Mouse (Mus musculus) gastrocnemius, postnatal 25 days (tissue): ENCODE measurements at regions not wholly inside any gene's neighbourhood (a gene's known extent, or its start where the extent isn't known, plus 50 kb on each side); places are given as distances from the start of the nearest gene placed in this dataset.

ENCODE experiments used
- DNase-seq: peaks from one replicate; pipeline ENCODE4 v3.0.0; 2022

DNA sequence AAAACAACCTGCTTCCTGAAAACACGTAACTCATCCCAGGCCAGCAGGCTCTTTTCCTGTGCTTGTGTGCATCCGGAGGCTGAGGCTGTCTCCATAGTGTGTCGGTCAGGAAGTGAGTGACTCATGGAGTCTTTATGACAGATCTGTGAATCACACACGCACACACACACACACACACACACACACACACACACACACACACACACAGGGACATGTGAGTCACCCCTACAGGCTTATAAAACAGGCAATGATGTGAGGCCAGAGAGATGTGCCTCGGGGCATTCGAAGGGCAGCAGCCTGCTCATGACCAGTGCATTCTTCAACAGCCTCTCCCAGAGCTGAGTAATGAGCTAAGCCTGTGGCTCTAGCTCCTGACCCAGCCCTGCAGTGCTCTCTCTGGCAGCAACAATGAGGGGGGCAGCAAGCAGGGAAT is 97.5 kb upstream of the Dlx2 start:
- no peak for DNase-seq

DNA sequence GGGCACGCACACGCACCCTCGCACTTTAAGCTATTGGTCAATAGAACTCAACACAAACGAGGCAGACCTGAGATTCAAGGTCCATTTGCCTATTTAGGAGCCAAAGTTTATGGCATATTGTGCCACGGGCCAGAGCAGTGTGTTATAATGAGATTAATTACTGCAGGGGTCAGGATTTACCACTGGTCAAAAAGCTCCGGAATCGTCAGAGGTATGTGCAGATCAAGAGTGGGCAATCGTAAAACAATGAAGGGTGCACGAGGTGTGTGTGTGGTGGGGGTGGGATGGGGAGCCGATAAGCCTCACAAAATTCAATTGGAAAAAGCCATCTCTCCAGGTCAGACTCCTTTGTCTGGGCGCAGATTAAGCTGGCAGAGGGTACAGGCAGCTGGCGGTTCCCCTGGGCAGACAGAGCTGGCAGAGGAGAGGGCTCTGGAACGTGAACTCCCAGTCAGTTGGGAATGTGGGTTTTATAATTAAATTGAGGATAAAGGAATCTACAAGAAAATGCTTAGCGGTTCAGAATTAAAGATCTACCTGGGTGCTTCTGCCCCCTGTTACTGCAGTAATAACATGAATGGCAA is 97.4 kb upstream of the Itga6 start:
- no peak for DNase-seq

DNA sequence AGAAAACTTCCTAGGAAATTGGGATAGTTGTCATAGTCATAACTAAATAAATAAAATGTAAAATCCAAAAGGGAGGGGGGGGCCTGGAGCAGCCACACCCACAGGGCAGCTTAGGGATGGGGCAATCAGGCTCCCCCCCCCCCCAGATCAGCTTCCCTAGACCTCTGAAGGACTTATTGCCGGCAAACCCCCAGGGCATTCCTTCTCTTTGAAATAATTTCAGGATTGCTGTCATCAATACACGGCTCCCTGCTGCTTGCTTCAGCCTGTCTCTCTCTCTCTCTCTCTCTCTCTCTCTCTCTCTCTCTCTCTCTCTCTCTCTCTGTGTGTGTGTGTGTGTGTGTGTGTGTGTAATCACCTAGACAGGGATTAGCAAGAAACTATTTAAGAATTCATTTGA is 93.8 kb upstream of the Itga6 start:
- no peak for DNase-seq

DNA sequence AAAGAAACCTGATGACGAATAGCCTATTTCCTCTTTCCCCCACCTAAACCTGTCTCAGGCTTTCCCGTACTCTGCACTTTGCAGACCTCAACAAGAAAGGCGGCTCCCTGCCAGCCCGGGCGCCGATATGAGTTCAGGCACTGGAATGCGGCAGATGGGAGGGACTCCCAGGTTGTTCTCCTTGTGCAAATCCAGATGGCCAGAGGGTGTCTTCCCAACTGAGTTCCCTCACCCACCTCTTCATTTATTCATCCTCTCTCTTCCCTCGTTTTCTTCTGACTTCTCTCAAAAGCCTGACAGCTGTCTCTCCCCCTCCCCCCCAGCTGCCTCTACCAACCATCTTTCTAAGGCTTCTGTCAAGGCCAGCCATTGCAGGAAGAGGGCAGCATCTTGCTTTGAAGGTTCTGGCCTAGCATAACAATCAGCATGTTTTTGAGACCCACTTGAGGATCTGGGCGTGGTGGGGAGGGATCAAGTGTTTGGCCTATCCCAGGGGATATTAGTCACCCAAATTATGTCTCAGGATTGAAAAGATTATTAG is 93.1 kb upstream of the Itga6 start:
- DNase-seq, result peak; percentile 21

DNA sequence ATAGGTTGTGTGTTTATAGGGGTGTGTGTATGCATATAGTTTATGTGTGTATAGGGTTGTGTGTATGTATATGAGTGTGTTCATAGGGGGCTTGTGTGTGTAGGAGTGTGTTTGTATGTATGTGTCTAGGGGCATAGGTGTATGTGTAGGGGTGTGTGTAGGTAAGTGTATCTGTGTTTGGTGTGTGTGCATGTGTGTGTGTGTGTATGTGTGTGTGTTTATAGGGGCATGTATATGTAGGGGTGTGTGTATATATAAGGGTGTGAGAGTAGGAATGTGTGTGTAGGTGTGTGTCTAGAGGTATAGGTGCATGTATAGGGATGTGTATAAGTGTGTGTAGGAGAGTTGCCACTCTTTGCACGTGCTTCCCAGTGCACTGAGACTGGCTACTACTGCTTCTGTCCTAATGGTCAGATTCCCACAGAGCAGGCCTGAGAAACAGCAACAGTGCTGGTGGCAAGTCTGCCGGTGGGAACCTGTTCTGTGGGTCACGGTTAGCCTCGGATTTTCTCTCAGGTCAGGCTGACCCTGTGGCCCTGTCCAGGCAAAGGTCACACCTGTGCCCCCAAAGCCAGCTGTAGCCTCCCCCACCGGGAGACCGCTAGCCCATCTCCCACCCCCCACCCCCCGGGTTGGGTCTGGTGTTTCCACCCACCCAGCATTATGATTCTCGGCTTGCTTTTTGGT is 90.5 kb upstream of the Itga6 start:
- no peak for DNase-seq

DNA sequence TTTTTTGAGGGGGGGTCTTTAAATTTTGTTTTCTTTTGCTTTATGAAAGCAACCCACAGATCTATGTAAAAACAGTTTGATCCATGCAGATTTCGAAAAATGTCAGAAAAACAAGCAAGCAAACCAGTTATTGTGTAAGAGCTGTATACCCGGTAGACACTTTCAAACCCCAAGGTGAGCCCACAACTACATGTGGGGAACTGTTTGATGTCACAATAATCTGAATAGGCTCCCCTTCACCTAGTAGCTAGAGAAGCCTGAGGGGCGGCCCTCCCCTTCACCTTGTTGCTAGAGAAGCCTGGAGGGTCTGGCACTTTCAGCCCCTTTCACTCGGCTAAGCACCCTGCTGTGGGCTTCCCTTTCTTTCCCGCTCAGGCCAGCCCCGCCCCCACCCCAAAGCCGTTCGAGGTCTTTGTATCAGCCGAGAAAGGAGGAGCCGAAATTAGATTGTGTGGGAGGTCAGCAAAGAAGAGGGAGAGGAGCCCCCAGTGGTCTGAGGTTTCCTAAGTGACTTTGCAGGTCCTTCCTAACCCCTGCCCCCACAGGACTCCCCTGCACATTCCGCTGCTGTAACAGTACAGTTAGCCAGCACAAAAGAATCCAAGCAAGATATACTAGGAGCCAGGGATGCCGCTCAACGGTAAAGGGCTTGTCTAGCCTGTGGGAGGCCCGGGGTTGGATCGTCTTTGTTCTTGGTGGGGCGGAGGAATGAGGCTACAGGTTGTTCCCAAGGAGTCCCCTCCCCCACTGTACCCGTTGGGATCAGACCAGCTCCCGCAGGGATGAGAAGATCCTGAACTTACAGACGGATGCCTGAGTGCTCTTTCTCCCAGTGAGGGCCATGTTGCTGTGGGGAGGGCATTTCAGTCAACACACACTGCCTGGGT is 89.7 kb upstream of the Itga6 start:
- no peak for DNase-seq

DNA sequence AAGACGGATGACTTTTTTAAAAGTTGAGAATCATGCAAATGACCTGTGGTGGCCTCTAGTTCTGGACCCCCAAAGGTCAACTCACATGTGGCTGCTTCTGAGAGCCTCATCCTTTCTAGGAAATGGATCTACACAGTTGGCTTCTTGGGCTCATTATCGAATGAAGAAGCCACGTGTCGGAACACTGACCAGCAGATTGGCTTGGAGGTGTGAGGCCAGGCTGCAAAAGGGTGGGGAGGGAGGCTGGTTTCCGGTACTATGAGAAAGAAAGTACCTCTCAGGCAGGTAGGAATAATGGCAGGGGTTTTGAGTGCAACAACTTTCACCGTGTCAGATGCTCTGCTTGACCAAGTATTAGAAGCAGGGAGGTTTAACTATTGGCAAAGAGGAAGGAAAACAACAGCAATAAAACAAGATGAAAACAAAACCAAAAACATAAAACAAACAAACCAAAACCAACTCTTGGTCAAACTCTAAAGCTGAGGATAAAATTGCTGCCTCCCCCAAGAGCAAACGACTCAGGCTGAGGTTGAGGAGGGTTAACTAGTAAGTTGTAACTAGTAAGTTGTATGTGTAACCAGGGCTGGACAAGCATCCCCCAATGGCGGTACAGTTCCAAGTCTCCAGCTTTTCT is 88.7 kb upstream of the Itga6 start:
- DNase-seq, result no peak

DNA sequence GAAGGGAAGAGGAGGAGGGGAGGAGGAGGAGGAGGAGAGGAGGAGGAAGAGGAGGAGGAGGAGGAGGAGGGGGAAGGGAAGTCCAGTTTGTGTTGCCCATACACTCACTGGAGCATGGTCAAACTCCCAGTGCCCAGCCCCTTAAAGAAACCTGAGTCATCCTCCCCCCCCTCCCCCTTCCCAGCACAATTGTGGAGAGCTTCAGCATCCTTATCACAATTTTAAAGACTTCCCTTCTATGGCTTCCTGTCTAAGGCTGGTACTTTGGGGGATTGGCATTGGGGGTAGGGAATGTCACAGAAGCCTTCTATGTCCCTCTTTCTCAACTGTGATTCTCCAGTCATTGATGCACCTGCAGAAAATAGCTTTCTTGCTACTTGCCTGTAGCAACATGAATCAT is 84.0 kb upstream of the Itga6 start:
- no peak for DNase-seq

DNA sequence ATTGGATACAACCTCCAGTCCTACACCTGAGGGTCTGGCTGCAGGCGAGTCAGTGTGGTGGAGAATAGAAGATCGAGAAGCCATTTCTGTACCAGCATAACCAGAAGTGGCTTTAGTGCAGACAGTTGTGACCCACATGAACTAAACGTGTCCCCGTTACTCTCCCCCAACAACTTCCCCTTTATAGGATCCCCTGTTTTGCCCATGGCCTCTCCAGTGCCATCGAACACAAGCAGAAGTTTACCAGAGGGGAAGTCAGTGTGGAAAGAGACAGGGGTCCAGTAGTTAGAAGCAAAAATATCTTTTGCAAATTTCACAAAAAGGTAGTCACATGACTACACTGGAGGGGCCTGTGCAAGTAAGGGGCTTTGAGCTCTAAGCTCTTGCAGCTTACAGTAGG is 83.4 kb upstream of the Itga6 start:
- DNase-seq, result no peak

DNA sequence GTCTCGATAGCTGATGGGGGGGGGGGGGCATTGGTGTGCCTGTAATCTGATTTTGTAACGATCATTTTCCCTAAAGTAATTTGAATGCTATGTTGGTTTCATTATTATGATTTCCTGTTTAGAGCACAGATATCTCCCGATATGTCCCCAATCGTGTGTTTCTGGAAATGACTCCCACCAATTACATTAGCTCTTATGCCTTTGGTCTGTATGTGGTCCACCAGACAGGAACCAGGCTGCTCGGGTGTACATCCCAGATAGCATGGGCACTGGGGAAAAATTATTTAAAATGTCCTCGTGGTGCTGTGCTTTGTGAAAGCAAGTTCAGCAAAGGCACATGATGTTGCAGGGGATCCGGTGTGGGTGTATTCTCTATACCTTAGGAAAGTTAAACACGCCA is 82.0 kb upstream of the Itga6 start:
- no peak for DNase-seq

DNA sequence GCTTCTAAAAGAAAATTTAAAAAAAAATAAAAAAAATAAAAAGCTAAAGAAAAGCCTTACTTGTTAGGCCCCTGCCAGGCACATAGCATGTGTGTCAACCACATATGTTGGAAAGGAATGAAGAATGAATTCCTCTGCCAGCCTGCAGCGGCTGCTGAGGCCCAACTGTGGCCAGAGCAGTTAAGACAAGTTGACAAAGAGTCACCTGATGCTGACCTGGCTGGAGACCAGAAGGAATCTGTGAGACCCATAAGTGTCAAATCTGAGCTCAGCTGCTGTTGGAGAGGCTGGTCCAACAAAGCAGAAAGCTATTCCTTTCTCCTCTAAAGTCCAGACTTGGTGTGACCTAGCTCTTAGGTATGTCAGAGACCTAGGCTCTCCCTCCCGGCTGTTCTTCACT is 78.5 kb upstream of the Itga6 start:
- DNase-seq, result no peak

DNA sequence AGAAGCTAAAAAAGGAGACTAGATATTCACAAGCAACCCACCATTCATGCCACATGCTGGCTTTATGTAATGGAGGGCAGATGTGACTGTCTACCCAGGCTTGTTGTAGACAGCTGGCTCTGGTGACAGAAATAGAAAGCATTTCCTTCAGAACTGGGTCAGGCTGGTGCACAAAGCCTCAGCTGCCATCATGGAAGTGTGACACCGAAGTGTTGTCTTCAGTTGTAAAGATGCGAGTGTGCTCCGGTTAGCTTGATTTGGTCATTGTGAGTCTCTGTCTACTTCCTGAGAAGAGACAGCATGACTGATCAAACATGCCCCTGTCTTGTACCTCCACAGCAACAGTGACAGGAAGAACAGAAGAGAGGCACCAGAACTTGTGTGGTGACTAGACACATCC is 77.7 kb upstream of the Itga6 start:
- no peak for DNase-seq

DNA sequence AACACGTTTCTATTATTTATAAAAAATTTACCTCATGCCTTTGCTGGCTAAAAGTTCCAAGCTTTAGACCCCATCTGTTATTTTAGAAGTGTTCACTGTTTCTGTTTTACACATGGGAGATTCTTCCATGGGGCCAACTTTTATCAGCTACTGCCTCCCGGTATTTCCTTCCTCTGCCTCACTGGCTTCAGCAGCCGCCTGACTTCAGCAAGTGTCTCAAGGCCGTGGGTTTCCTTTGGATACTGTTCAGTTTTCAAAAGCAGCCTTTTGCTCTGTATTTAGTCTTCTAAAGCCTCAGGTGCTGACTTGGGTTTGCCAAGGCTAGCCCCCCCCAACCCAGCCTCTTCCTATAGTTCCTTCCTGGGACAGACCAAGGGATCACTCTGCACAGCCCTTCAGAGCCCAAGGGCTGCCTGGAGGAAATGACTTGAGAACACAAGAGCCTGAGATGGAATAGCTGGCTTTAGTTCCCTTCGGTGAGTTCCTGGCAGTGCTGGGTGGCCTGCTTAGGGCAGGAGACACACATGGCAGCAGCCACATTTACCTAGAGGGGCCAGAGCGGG is 75.1 kb upstream of the Itga6 start:
- DNase-seq, result no peak

DNA sequence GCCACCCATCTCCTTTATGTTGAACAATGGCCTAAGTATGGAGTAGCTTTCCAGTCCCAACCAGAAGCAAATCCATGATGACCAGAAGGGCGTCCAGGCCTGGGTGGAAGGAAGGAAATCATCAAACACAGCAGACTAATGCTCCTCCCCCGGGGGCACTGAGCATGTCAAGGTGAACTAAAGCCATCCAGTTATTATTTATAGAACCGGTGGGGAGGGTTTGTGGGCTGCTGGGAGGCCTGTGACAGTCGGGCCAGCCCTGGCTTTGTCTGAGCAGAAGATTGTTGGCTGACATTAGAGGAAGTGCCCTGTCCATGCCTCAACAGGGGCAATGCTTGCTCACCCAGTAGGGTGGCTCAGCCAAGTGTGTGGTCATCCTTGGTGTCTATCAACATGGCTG is 74.5 kb upstream of the Itga6 start:
- peak; percentile 25 for DNase-seq

DNA sequence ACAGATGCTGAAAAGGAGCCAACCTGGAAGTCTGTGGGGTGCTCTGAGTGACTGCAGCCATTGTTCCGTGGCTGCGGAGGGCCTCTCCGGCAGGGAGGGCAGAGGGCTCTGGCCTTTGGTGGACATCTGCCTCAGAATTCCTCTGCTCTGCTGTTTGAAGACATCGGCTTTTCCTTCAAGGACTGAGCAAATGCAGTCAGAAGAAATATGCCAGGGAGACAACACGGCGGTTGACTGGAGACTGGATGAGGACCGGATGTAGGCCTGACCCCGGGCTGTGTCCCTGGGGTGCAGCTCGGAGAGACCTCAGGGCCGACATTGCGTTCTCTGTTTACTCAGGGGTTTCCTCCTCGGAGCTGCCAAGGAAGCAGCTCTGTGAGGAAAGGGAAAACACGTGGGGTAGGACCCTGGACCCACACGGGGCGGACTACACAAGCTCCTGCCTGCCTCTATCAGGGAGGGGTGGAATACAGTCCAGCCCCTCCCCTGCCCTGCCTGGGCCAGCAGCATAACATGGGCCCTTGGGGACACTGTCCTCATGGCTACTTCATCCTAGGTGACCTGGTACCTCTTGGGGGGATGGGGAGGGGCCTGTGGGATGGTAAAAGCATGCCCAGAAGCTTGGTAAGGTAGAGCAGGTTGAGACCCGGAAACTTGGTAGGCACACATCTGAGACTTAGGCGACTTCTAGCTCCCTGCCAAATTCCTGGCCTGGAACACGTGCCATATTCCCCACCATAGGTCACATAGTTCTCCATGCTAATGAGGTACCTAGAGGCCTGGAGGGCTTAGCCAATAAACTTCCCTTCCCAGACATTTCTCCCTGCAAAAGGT is 72.1 kb upstream of the Itga6 start:
- peak; percentile 73 for DNase-seq

DNA sequence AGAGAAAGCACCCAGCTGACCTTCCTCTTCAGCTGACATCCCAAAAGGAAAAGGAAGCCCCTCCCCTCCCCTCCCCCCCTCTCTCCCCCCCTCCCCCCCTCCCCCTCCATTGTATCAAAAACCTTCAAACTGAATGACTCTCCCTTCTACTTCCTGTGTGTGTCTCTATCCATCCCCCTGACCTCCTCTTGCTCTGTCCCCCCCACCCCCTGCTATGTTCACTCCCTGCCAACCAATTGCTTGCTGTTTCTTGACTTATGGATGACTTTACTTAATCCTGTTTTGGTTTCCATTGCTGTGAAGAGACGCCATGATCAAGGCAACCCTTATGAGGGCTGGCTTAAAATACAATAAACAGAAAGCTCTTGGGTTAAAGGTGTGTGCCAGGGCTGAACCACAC is 64.7 kb upstream of the Itga6 start:
- no peak for DNase-seq

DNA sequence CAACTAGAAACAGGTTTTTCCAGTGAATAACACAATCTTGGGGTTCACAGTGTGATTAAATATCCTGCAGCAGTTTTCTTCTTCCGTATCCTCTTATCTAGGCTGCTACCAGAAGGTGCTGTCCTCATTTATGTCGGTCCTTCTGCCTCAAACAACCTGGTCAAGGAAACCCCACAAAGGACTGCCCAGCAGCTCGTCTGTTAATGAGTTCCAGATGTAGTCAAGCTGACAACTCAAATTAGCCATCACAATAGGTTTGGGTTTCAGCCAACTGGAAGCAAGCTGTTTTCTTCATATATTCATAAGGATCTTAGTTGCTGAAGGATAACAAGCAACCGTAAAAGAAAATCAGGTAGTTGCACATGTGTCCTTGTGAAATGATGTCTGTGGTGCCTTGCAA is 64.3 kb upstream of the Itga6 start:
- no peak for DNase-seq

DNA sequence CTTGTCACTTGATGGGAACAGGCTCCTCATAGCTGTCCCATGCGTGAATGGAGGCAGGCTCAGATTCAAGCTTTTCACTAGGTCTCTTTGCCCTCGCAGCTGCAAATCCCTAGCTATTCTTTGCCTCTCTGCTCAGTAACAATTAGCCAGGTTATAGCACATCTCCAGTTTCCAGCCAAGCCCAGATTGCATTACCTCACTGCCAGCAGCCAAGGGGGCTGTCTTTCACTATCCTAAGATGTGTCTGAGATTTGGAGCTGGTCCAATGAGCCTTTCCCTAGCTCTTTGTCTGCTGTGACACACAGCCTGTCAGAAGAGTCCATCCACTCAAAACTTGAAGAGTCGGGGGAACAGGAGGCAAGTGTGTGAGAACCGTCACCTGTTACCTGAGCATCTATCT is 62.0 kb upstream of the Itga6 start:
- DNase-seq, result no peak

DNA sequence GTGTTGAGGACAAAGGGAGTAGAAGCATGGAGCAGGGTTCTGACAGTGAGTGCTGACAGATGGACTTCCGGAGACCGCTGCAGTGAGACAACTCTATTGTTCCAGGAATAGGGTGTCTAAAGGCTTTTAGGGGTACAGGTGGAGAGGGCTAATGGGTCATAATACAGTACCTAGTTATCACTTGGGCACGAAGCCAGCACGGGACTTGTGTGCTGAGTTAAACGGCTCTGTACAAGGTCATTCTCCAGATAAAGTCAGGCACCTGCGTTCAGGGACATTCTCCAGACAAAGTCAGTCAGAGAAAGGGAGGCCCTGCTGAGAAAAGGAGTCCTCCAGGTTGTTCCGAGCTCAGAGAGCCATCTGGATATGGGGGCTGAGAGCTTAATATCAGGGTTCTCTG is 60.2 kb upstream of the Itga6 start:
- no peak for DNase-seq

DNA sequence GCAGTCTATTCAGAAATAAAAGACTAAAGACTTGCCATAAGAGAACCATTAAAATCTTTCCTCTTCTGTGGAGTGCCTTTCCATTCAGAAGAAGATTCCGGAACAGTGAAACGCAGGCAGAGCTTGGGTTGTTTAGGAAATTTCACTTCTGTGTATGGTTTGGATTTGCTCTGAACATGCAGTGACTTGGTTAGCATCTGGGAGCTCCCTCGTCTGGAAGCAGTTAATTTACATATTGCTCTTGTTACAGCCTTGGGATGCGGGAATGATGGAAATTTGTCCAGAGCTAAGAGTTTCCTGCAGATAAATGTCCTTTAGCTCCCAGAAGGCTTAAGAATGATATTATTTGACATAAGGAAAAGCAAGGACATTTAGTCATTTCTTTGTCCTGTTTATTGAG is 56.4 kb upstream of the Itga6 start:
- no peak for DNase-seq
